Comparison of ENCODE assay signal across 21 mouse cellular contexts in the genomic region with DNA sequence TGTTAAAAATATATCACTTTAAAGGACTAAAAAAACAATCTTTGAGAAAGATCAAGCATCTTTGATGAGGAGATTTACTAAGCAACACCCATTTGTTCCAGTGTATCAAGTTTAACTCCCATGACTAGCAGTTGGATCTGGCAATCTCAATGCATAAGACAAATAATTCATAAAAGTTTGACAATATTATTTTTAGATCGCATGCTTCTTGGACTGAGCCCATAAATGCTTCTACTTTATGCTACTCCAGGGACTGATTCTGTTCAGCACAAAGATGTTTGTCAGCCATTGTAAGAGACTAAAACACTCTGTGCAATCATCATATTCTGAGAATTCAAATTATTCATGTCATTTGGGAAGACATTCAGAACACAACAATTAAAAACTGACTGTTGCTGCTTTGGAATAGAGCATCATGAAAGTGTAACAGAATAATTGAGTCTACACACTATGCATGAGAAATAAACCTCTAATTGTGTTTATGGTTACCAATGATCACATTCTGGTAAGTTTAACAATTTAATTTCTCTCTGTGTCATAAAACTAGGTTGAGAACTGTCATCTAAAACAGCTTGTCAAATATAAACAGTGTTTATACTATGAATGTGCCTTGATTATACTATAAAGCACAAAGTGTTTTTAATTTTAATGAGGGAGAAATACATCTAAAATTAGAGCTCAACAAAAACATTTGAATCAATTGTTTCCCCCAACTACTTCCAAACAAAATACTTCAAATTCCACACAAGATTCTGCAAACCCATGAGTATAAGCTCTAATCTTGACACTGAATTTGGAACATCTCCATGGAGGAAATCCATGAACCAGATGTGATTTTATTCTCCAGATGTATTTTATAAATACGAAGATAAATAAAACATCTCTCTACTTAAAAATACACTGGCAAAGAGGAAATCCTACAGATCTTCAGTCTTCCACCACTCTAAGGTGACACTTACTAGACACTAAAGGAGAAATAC.
DNase-seq lines count a peak whose midpoint lies in the region; ATAC-seq and TF ChIP-seq lines count a peak whose summit lies in the region.
"Had no signal": no experiment of that assay in that cellular context is flagged by ENCODE, and none has a peak within 500 bp of the region (broad histone marks: within the 10 kb centered on the region; RNA-seq: fewer than 3 reads in every experiment).

No protein-coding gene starts in this region.

- ATAC-seq in forebrain, embryonic 15.5 days (replicated peaks) = 0 out of 2 replicates have a peak, but pooled peaks have one; percentile 53
- ATAC-seq in forebrain, embryonic 12.5 days (ENCODE audit: low FRiP score) = no peak
- ATAC-seq in midbrain, postnatal 0 days (ENCODE audit: low FRiP score) = no peak
- ATAC-seq in stomach, embryonic 15.5 days (ENCODE audit: insufficient read depth, low FRiP score, low read depth) = no peak
- ATAC-seq: activated CD4-positive, CD25-positive, alpha-beta regulatory T cell, adult 4 months; liver, postnatal 0 days; midbrain, embryonic 15.5 days; Patski had no signal

- H3K27ac ChIP-seq in forebrain, embryonic 15.5 days (replicated peaks) = no peak overlapping the region
- H3K27ac ChIP-seq in forebrain, embryonic 12.5 days = no peak overlapping the region
- no peak overlapping the region for H3K27ac ChIP-seq in midbrain, postnatal 0 days (ENCODE audit: low read depth, low read length)
- no peak overlapping the region for H3K27ac ChIP-seq in midbrain, embryonic 10.5 days (replicated peaks)
- H3K27ac ChIP-seq in stomach, embryonic 15.5 days = peak overlapping the region; percentile 11; the same call in 1 of the 2 replicates
- H3K27ac ChIP-seq: hindbrain, embryonic 12.5 days; limb, embryonic 13.5 days; midbrain, embryonic 15.5 days had no signal

- no peaks in the 10 kb centered on the region for H3K4me1 ChIP-seq in forebrain, embryonic 15.5 days
- peaks cover 4% of the 10 kb centered on the region; the same call in 1 of the 2 replicates for H3K4me1 ChIP-seq in forebrain, embryonic 12.5 days
- H3K4me1 ChIP-seq in midbrain, postnatal 0 days (ENCODE audit: insufficient read depth, low read length) = no peaks in the 10 kb centered on the region
- H3K4me1 ChIP-seq in midbrain, embryonic 10.5 days = peaks cover 6% of the 10 kb centered on the region
- no peaks in the 10 kb centered on the region for H3K4me1 ChIP-seq in stomach, embryonic 15.5 days
- H3K4me1 ChIP-seq: hindbrain, embryonic 12.5 days; midbrain, embryonic 15.5 days had no signal

- no peaks in the 10 kb centered on the region for H3K36me3 ChIP-seq in forebrain, embryonic 15.5 days
- H3K36me3 ChIP-seq in forebrain, embryonic 12.5 days (replicated peaks) = no peaks in the 10 kb centered on the region
- H3K36me3 ChIP-seq in midbrain, postnatal 0 days (ENCODE audit: insufficient read depth, low read length) = no peaks in the 10 kb centered on the region
- no peaks in the 10 kb centered on the region for H3K36me3 ChIP-seq in midbrain, embryonic 10.5 days
- no peaks in the 10 kb centered on the region for H3K36me3 ChIP-seq in stomach, embryonic 15.5 days
- H3K36me3 ChIP-seq: hindbrain, embryonic 12.5 days; limb, embryonic 13.5 days; midbrain, embryonic 15.5 days had no signal

- peak; percentile 12 for DNase-seq in kidney, postnatal 14 days
- DNase-seq in kidney, adult 11 months = no peak
- peak; percentile 9 for DNase-seq in midbrain, postnatal 0 days (ENCODE audit: low spot score)
- no peak for DNase-seq in midbrain, embryonic 10.5 days (ENCODE audit: low spot score)
- no peak for DNase-seq in left cerebral cortex, postnatal 4 days
- DNase-seq: B cell, adult 2 months; cerebellum, postnatal 10 days; heart, adult 11 months; kidney, postnatal 10 days; layer of hippocampus, adult 9-11 months; liver, postnatal 0 days; right cerebral cortex, adult 18-20 months; thymus, postnatal 14 days had no signal

- H3K9me3 ChIP-seq in forebrain, embryonic 15.5 days = no peaks in the 10 kb centered on the region
- no peaks in the 10 kb centered on the region for H3K9me3 ChIP-seq in forebrain, embryonic 12.5 days
- H3K9me3 ChIP-seq in midbrain, postnatal 0 days (ENCODE audit: low read length) = no peaks in the 10 kb centered on the region
- H3K9me3 ChIP-seq in midbrain, embryonic 10.5 days (replicated peaks) = no peaks in the 10 kb centered on the region
- H3K9me3 ChIP-seq in stomach, embryonic 15.5 days = no peaks in the 10 kb centered on the region
- H3K9me3 ChIP-seq: hindbrain, embryonic 12.5 days; limb, embryonic 13.5 days; midbrain, embryonic 15.5 days had no signal

- no peak overlapping the region for H3K9ac ChIP-seq in forebrain, embryonic 15.5 days (replicated peaks)
- H3K9ac ChIP-seq in forebrain, embryonic 12.5 days = no peak overlapping the region
- no peak overlapping the region for H3K9ac ChIP-seq in midbrain, postnatal 0 days (replicated peaks; ENCODE audit: low read length, poor library complexity, severe bottlenecking)
- no peak overlapping the region for H3K9ac ChIP-seq in stomach, embryonic 15.5 days
- H3K9ac ChIP-seq: hindbrain, embryonic 12.5 days; limb, embryonic 13.5 days; liver, postnatal 0 days; midbrain, embryonic 15.5 days had no signal

- no peak overlapping the region for H3K4me3 ChIP-seq in forebrain, embryonic 15.5 days
- H3K4me3 ChIP-seq in forebrain, embryonic 12.5 days (replicated peaks) = no peak overlapping the region
- no peak overlapping the region for H3K4me3 ChIP-seq in midbrain, postnatal 0 days (ENCODE audit: low read depth, low read length)
- no peak overlapping the region for H3K4me3 ChIP-seq in midbrain, embryonic 10.5 days
- no peak overlapping the region for H3K4me3 ChIP-seq in stomach, embryonic 15.5 days (replicated peaks)
- H3K4me3 ChIP-seq: hindbrain, embryonic 12.5 days; limb, embryonic 13.5 days; midbrain, embryonic 15.5 days had no signal

- H3K4me2 ChIP-seq in forebrain, embryonic 15.5 days (replicated peaks) = no peak overlapping the region
- H3K4me2 ChIP-seq in forebrain, embryonic 12.5 days = no peak overlapping the region
- H3K4me2 ChIP-seq in midbrain, postnatal 0 days (ENCODE audit: low read depth, low read length, poor library complexity, severe bottlenecking) = no peak overlapping the region
- H3K4me2 ChIP-seq in stomach, embryonic 15.5 days = no peak overlapping the region
- H3K4me2 ChIP-seq: hindbrain, embryonic 12.5 days; limb, embryonic 13.5 days; midbrain, embryonic 15.5 days had no signal

- WGBS in forebrain, embryonic 15.5 days = 81% methylated on average over 2 of the region's 2 CpGs
- 92% methylated on average over 2 of the region's 2 CpGs for WGBS in forebrain, embryonic 12.5 days
- WGBS in midbrain, postnatal 0 days = 84% methylated on average over 2 of the region's 2 CpGs
- WGBS in midbrain, embryonic 10.5 days = 97% methylated on average over 2 of the region's 2 CpGs
- 38% methylated on average over 2 of the region's 2 CpGs for WGBS in stomach, embryonic 15.5 days

- H3K27me3 ChIP-seq in forebrain, embryonic 15.5 days = no peaks in the 10 kb centered on the region
- no peaks in the 10 kb centered on the region for H3K27me3 ChIP-seq in forebrain, embryonic 12.5 days
- H3K27me3 ChIP-seq in midbrain, postnatal 0 days (ENCODE audit: insufficient read depth, low read length) = no peaks in the 10 kb centered on the region
- no peaks in the 10 kb centered on the region for H3K27me3 ChIP-seq in midbrain, embryonic 10.5 days (ENCODE audit: low read depth, poor library complexity, severe bottlenecking)
- no peaks in the 10 kb centered on the region for H3K27me3 ChIP-seq in stomach, embryonic 15.5 days (replicated peaks)
- H3K27me3 ChIP-seq: hindbrain, embryonic 12.5 days; limb, embryonic 13.5 days; midbrain, embryonic 15.5 days; Patski had no signal

- no peak for TF ChIP-seq CTCF in midbrain, postnatal 0 days (IDR thresholded peaks at IDR 0.05)

- intact Hi-C loops in left cerebral cortex, postnatal 4 days (cut with DNase I) = no loop called here

Comparison
In these comparisons a context has a peak if more than half of its experiments do, and no peak if none do; other contexts are left out.
1. DNase-seq: peak in kidney, postnatal 14 days (single experiment) and midbrain, postnatal 0 days (single experiment); none in kidney, adult 11 months (single experiment), midbrain, embryonic 10.5 days (single experiment) and left cerebral cortex, postnatal 4 days (single experiment).